Mouse (Mus musculus): Measurements from ENCODE around the gene Gm48552. TPM values are rescaled to one million over a fixed set of nuclear protein-coding genes. Genes with fewer than 3 reads are reported as not detected.
A peak's percentile ranks its signal among the peaks of the same experiment; 100 is the strongest.

Gene Gm48552
- total RNA-seq, 2 experiments from 2014 or later = 2.5 to 3.5 TPM

- DNase-seq (ENCODE audit: extremely low spot score in 1 of 2, low spot score in 2 of 2) = peak in 1 of 2 experiments; percentile 62
- intact Hi-C loops (cut with DNase I) = no loop called here
Measured at GRCm38 (mm10) chr10:81425236-81425850, 36.5 kb downstream of the Gm48552 start.

GRCm38 (mm10) chr10:81426081-81426671 lies 37.4 kb downstream of the Gm48552 start:
- intact Hi-C loops (cut with DNase I) = no loop called here
- DNase-seq (ENCODE audit: extremely low spot score in 1 of 2, low spot score in 2 of 2) = peak in 1 of 2 experiments; percentile 72

- peak in 1 of 2 experiments; percentile 82 for DNase-seq (ENCODE audit: extremely low spot score in 1 of 2, low spot score in 2 of 2)
- intact Hi-C loops (cut with DNase I) = no loop called here
Measured at GRCm38 (mm10) chr10:81426897-81427296, 38.1 kb downstream of the Gm48552 start.

GRCm38 (mm10) chr10:81427327-81427726 lies 38.5 kb downstream of the Gm48552 start:
- intact Hi-C loops (cut with DNase I) = no loop called here
- DNase-seq (ENCODE audit: extremely low spot score in 1 of 2, low spot score in 2 of 2) = peak in 1 of 2 experiments; percentile 20

- peak in 1 of 2 experiments; percentile 50 for DNase-seq (ENCODE audit: extremely low spot score in 1 of 2, low spot score in 2 of 2)
- intact Hi-C loops (cut with DNase I) = no loop called here
Measured at GRCm38 (mm10) chr10:81427804-81428506, 39.1 kb downstream of the Gm48552 start.

GRCm38 (mm10) chr10:81428507-81428870 lies 39.7 kb downstream of the Gm48552 start:
- intact Hi-C loops (cut with DNase I) = no loop called here
- peak in 1 of 2 experiments; percentile 22 for DNase-seq (ENCODE audit: extremely low spot score in 1 of 2, low spot score in 2 of 2)

GRCm38 (mm10) chr10:81429092-81429491 lies 40.3 kb downstream of the Gm48552 start:
- intact Hi-C loops (cut with DNase I) = no loop called here
- peak in 1 of 2 experiments; percentile 23 for DNase-seq (ENCODE audit: extremely low spot score in 1 of 2, low spot score in 2 of 2)

- DNase-seq (ENCODE audit: extremely low spot score in 1 of 2, low spot score in 2 of 2) = peak in 1 of 2 experiments; percentile 92
- intact Hi-C loops (cut with DNase I) = no loop called here
Measured at GRCm38 (mm10) chr10:81429605-81430061, 40.8 kb downstream of the Gm48552 start.

GRCm38 (mm10) chr10:81430141-81430830 lies 41.5 kb downstream of the Gm48552 start:
- intact Hi-C loops (cut with DNase I) = no loop called here

GRCm38 (mm10) chr10:81430831-81431525 lies 42.2 kb downstream of the Gm48552 start:
- DNase-seq (ENCODE audit: extremely low spot score in 1 of 2, low spot score in 2 of 2) = peak in 1 of 2 experiments; percentile 86
- intact Hi-C loops (cut with DNase I) = no loop called here

More at GRCm38 (mm10) chr10:81430141-81430830, 41.5 kb downstream of the Gm48552 start:
- DNase-seq (ENCODE audit: extremely low spot score in 1 of 2, low spot score in 2 of 2) = peak in 1 of 2 experiments; percentile 91

GRCm38 (mm10) chr10:81431526-81432168 lies 42.8 kb downstream of the Gm48552 start:
- intact Hi-C loops (cut with DNase I) = no loop called here
- DNase-seq (ENCODE audit: extremely low spot score in 1 of 2, low spot score in 2 of 2) = peak in 1 of 2 experiments; percentile 75

GRCm38 (mm10) chr10:81432169-81432867 lies 43.5 kb downstream of the Gm48552 start:
- intact Hi-C loops (cut with DNase I) = no loop called here
- peak in 1 of 2 experiments; percentile 54 for DNase-seq (ENCODE audit: extremely low spot score in 1 of 2, low spot score in 2 of 2)

GRCm38 (mm10) chr10:81432868-81433262 lies 44.1 kb downstream of the Gm48552 start:
- DNase-seq (ENCODE audit: extremely low spot score in 1 of 2, low spot score in 2 of 2) = peak; percentile 96
- intact Hi-C loops (cut with DNase I) = no loop called here

- DNase-seq (ENCODE audit: extremely low spot score in 1 of 2, low spot score in 2 of 2) = peak in 1 of 2 experiments; percentile 57
- intact Hi-C loops (cut with DNase I) = no loop called here
Measured at GRCm38 (mm10) chr10:81433541-81434289, 44.9 kb downstream of the Gm48552 start.

GRCm38 (mm10) chr10:81434361-81435263 lies 45.8 kb downstream of the Gm48552 start:
- DNase-seq (ENCODE audit: extremely low spot score in 1 of 2, low spot score in 2 of 2) = peak in 1 of 2 experiments; percentile 43
- intact Hi-C loops (cut with DNase I) = no loop called here

GRCm38 (mm10) chr10:81435436-81435835 lies 46.6 kb downstream of the Gm48552 start:
- intact Hi-C loops (cut with DNase I) = no loop called here

More at GRCm38 (mm10) chr10:81435436-81435835, 46.6 kb downstream of the Gm48552 start:
- peak; percentile 80 to 81 for DNase-seq (ENCODE audit: extremely low spot score in 1 of 2, low spot score in 2 of 2)
